Mouse (Mus musculus): Measurements from ENCODE around the gene Ttc39d. TPM values are rescaled to one million over a fixed set of nuclear protein-coding genes. Genes with fewer than 3 reads are reported as not detected.
A peak's percentile ranks its signal among the peaks of the same experiment; 100 is the strongest.
"Not testable (repeated sequence)": the region's sequence is repeated elsewhere in the genome, so short reads cannot be mapped to it uniquely, and the experiment has no call there.

The Ttc39d gene
- polyA plus RNA-seq, 1 experiment from 2014 or later, result not detected

DNA sequence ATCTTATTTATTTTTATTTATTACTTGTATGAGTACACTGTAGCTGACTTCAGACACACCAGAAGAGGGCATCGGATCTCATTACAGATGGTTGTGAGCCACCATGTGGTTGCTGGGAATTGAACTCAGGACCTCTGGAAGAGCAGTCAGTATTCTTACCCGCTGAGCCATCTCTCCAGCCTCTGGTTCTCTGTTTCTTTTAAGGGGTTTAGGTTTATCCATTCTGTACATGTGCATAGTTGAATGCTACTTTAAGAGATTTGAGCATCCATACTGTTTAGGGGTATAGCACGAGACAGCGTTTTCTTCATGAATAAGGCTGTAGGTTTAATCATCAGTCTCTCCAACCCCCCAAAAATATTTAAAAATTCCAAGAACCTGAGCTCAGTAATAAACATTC lies 6.7 kb downstream of the Ttc39d start:
- 89% methylated on average over 4 of the region's 4 CpGs for WGBS
- DNase-seq (ENCODE audit: low spot score, missing footprints); H3K27ac ChIP-seq (ENCODE audit: low read depth, low read length): not testable (repeated sequence)

GRCm38 (mm10) chr17:80220131-80220530 lies 12.9 kb downstream of the Ttc39d start:
- Histone ChIP-seq H3K27ac (ENCODE audit: low read depth, low read length) (no peak overlapping the region), H3K27me3 (ENCODE audit: control insufficient read depth, insufficient read depth, low read length) (no peaks in the 10 kb centered on the region), H3K4me1 (ENCODE audit: control insufficient read depth, insufficient read depth, low read length) (peaks cover 4% of the 10 kb centered on the region), H3K4me3 (ENCODE audit: low read depth, low read length) (no peak overlapping the region), H3K4me2 (no peak overlapping the region), H3K9me3 (ENCODE audit: control insufficient read depth, low read length) (no peaks in the 10 kb centered on the region), H3K36me3 (ENCODE audit: control insufficient read depth, insufficient read depth, low read length) (no peaks in the 10 kb centered on the region), H3K9ac (ENCODE audit: low read length) (no peak overlapping the region)
- no peak for DNase-seq (ENCODE audit: low spot score, missing footprints)
- 81% methylated on average over 2 of the region's 2 CpGs for WGBS
- no peak for ATAC-seq (ENCODE audit: low FRiP score)

More for the DNA sequence above, 6.7 kb downstream of the Ttc39d start:
- not testable (repeated sequence) for H3K4me3 ChIP-seq (ENCODE audit: low read depth, low read length); ATAC-seq (ENCODE audit: low FRiP score); H3K4me1 ChIP-seq (ENCODE audit: control insufficient read depth, insufficient read depth, low read length); H3K36me3 ChIP-seq (ENCODE audit: control insufficient read depth, insufficient read depth, low read length); H3K27me3 ChIP-seq (ENCODE audit: control insufficient read depth, insufficient read depth, low read length); H3K9me3 ChIP-seq (ENCODE audit: control insufficient read depth, low read length); H3K4me2 ChIP-seq; H3K9ac ChIP-seq (ENCODE audit: low read length)

DNA sequence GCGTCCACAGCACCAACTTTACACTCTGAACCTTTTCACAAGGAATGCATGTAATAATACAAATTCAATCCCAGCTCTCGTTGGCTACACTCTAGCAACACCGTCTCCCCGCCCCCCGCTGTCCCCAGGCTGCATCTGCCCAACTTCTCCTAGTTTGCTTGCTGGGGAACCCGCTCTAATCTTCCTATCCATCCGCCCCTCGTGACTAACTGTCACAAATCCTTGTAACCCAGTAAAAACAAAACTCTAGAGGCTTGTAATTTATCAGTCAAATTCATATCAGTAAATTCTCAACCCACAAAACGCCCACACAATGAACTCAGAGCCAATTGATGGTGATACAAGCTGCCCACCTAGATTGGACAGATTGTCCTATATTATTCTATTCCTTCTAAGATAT lies 13.9 kb downstream of the Ttc39d start:
- no peak for ATAC-seq (ENCODE audit: low FRiP score)

DNA sequence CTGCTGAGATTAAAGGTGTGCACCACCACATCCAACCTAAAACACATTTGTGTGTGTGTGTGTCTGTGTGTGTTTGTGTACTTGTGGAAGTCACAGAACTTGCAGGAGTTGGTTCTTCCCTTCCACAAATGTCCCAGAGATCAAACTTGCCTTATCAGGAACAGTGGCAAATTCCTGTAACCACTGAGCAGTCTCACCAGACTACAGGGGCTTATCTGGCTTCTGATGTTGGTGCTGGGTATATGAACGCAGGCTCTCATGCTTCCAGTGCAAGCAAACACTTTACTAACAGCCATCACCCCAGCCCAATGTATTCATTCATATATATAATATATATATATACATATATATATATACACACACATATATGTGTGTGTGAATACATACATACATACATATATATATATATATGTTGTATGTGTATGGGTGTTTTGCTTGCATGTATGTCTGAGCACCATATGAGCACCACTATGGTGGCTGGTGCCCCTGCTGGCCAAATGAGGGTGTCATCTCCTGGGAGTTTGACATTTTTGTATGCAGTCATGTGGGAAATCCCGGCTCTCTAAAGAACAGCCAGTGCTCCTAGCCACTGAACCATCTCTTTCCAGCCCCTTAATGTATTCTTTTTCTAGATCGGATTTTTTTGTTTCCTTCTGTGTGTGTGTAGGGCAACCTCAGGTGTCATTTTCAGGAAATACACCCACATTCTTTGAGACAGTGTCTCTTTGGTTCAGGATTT lies 14.8 kb downstream of the Ttc39d start:
- no peak for DNase-seq (ENCODE audit: low spot score, missing footprints)
- Histone ChIP-seq H3K4me1 (ENCODE audit: control insufficient read depth, insufficient read depth, low read length) (peaks cover 4% of the 10 kb centered on the region), H3K27ac (ENCODE audit: low read depth, low read length) (no peak overlapping the region), H3K4me2 (no peak overlapping the region), H3K27me3 (ENCODE audit: control insufficient read depth, insufficient read depth, low read length) (no peaks in the 10 kb centered on the region), H3K4me3 (ENCODE audit: low read depth, low read length) (no peak overlapping the region), H3K9me3 (ENCODE audit: control insufficient read depth, low read length) (no peaks in the 10 kb centered on the region), H3K36me3 (ENCODE audit: control insufficient read depth, insufficient read depth, low read length) (no peaks in the 10 kb centered on the region), H3K9ac (ENCODE audit: low read length) (no peak overlapping the region)
- WGBS, result 58% methylated on average over 3 of the region's 3 CpGs
- no peak for ATAC-seq (ENCODE audit: low FRiP score)

More for the DNA sequence above, 13.9 kb downstream of the Ttc39d start:
- H3K27ac ChIP-seq (ENCODE audit: low read depth, low read length), result no peak overlapping the region
- H3K36me3 ChIP-seq (ENCODE audit: control insufficient read depth, insufficient read depth, low read length), result no peaks in the 10 kb centered on the region
- H3K9ac ChIP-seq (ENCODE audit: low read length), result no peak overlapping the region
- DNase-seq (ENCODE audit: low spot score, missing footprints), result no peak
- H3K4me1 ChIP-seq (ENCODE audit: control insufficient read depth, insufficient read depth, low read length), result peaks cover 4% of the 10 kb centered on the region
- no peak overlapping the region for H3K4me3 ChIP-seq (ENCODE audit: low read depth, low read length)
- WGBS, result 68% methylated on average over 9 of the region's 9 CpGs
- H3K9me3 ChIP-seq (ENCODE audit: control insufficient read depth, low read length), result no peaks in the 10 kb centered on the region
- H3K27me3 ChIP-seq (ENCODE audit: control insufficient read depth, insufficient read depth, low read length), result no peaks in the 10 kb centered on the region
- H3K4me2 ChIP-seq, result no peak overlapping the region

DNA sequence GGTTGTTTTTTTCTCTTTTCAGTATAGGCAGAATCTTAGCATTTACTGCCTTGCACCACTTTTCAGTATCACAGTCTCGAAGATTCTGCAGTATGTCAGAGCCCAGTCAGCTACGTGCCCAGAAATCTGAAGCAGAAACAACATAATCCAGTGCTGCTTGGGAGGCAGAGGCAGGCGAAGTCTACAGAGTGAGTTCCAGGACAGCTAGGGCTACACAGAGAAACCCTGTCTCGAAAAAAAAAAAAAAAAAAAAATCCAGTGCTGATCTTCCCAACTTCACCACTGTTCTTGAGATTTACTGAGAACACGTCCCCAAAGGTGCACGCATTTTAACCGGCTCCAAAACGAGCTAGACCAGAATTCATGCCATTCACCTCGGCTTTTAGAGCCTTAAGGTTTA lies 16.6 kb downstream of the Ttc39d start:
- peak; percentile 56 for ATAC-seq (ENCODE audit: low FRiP score)
- H3K4me1 ChIP-seq (ENCODE audit: control insufficient read depth, insufficient read depth, low read length), result peaks cover 4% of the 10 kb centered on the region
- no peaks in the 10 kb centered on the region for H3K9me3 ChIP-seq (ENCODE audit: control insufficient read depth, low read length)
- WGBS, result 13% methylated on average over 9 of the region's 9 CpGs
- DNase-seq (ENCODE audit: low spot score, missing footprints), result no peak
- peak overlapping the region; percentile 63 for H3K9ac ChIP-seq (ENCODE audit: low read length)
- H3K4me3 ChIP-seq (ENCODE audit: low read depth, low read length), result peak overlapping the region; percentile 48
- no peaks in the 10 kb centered on the region for H3K27me3 ChIP-seq (ENCODE audit: control insufficient read depth, insufficient read depth, low read length)
- H3K27ac ChIP-seq (ENCODE audit: low read depth, low read length), result no peak overlapping the region
- H3K4me2 ChIP-seq, result peak overlapping the region; percentile 70
- no peaks in the 10 kb centered on the region for H3K36me3 ChIP-seq (ENCODE audit: control insufficient read depth, insufficient read depth, low read length)

- H3K4me2 ChIP-seq, result peak within 1 kb of the TSS; percentile 70
- WGBS, result under 1% methylated on average over 33 of the region's 33 CpGs
- peak within 1 kb of the TSS; percentile 37; the same call in 1 of the 2 replicates for H3K27ac ChIP-seq (ENCODE audit: low read depth, low read length)
- H3K4me3 ChIP-seq (ENCODE audit: low read depth, low read length), result peak within 1 kb of the TSS; percentile 48
- no peaks in the 10 kb centered on the region for H3K36me3 ChIP-seq (ENCODE audit: control insufficient read depth, insufficient read depth, low read length)
- H3K4me1 ChIP-seq (ENCODE audit: control insufficient read depth, insufficient read depth, low read length), result peaks cover 4% of the 10 kb centered on the region
- peak within 1 kb of the TSS; percentile 63 for H3K9ac ChIP-seq (ENCODE audit: low read length)
- DNase-seq (ENCODE audit: low spot score, missing footprints) (peak; percentile 97), ATAC-seq (ENCODE audit: low FRiP score) (peak; percentile 97)
- no peaks in the 10 kb centered on the region for H3K27me3 ChIP-seq (ENCODE audit: control insufficient read depth, insufficient read depth, low read length)
- no peaks in the 10 kb centered on the region for H3K9me3 ChIP-seq (ENCODE audit: control insufficient read depth, low read length)
Observed at GRCm38 (mm10) chr17:80224326-80225116, 17.3 kb downstream of the Ttc39d start, which contains the start of gene Gemin6. Gene Gemin6, plus strand, starts transcription at chr17:80224441.

DNA sequence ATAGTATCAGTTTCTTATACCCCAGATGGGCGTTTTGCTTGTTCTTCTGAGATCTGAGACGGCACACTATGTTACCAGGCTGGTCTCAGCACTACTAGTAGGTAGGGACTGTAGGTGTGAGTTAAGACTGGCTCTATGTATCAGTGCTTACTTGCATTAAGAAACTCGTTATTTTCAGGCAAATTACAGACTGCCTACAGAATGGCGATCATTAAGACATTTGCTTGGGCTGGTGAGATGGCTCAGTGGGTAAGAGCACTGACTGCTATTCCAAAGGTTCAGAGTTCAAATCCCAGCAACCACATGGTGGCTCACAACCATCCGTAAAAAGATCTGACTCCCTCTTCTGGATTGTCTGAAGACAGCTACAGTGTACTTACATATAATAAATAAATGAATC lies 17.9 kb downstream of the Ttc39d start:
- not testable (repeated sequence) for H3K4me1 ChIP-seq (ENCODE audit: control insufficient read depth, insufficient read depth, low read length); H3K9me3 ChIP-seq (ENCODE audit: control insufficient read depth, low read length); H3K27ac ChIP-seq (ENCODE audit: low read depth, low read length); H3K27me3 ChIP-seq (ENCODE audit: control insufficient read depth, insufficient read depth, low read length); H3K36me3 ChIP-seq (ENCODE audit: control insufficient read depth, insufficient read depth, low read length); DNase-seq (ENCODE audit: low spot score, missing footprints)
- peak; percentile 1; the same call in 1 of the 2 replicates for ATAC-seq (ENCODE audit: low FRiP score)
- H3K9ac ChIP-seq (ENCODE audit: low read length), result peak overlapping the region; percentile 63
- 57% methylated on average over 4 of the region's 5 CpGs for WGBS
- peak overlapping the region; percentile 48 for H3K4me3 ChIP-seq (ENCODE audit: low read depth, low read length)
- H3K4me2 ChIP-seq, result peak overlapping the region; percentile 70

DNA sequence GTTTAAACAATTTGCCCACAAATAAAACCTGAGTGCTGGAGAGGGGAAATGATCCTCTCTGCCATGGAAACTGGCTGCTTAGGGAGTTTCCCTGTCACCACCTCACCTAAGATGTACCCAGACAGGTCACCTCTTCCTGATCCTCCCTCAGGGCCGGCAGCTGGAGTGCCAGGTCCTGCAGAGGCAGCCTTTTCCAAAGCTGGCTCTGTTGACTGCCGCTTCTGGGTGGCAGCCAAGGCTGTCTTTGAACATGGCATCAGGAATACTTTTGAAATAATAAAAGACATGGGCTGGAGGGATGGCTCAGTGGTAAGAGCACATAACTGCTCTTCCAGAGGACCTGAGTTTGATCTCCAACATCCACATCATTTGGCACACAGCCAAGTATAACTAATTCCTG lies 22.1 kb downstream of the Ttc39d start:
- 96% methylated on average over 2 of the region's 2 CpGs for WGBS
- ATAC-seq (ENCODE audit: low FRiP score) (no peak), DNase-seq (ENCODE audit: low spot score, missing footprints) (no peak)
- Histone ChIP-seq H3K36me3 (ENCODE audit: control insufficient read depth, insufficient read depth, low read length) (no peaks in the 10 kb centered on the region), H3K27ac (ENCODE audit: low read depth, low read length) (no peak overlapping the region), H3K27me3 (ENCODE audit: control insufficient read depth, insufficient read depth, low read length) (no peaks in the 10 kb centered on the region), H3K4me3 (ENCODE audit: low read depth, low read length) (no peak overlapping the region), H3K4me1 (ENCODE audit: control insufficient read depth, insufficient read depth, low read length) (peaks cover 4% of the 10 kb centered on the region), H3K4me2 (no peak overlapping the region), H3K9me3 (ENCODE audit: control insufficient read depth, low read length) (no peaks in the 10 kb centered on the region), H3K9ac (ENCODE audit: low read length) (no peak overlapping the region)

DNA sequence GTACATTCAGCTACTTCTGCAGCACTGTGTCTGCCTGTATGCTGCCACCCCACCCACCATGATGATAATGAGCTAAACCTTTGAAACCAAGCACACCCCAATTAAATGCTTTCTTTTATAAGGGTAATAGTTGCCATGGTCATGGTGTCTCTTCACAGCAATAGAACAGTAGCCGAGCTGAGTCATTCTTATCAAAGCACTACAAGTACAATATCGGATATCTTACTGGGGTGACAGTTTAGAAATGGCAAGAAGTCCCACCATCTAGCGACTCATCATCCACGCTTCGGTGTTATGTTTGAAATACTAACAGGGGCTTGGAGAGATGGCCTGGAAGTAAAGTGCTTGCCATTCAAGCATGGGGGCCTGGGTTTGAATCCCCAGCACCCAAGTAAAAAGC lies 26.6 kb downstream of the Ttc39d start:
- Histone ChIP-seq H3K9ac (ENCODE audit: low read length) (no peak overlapping the region), H3K9me3 (ENCODE audit: control insufficient read depth, low read length) (no peaks in the 10 kb centered on the region), H3K27ac (ENCODE audit: low read depth, low read length) (no peak overlapping the region), H3K4me3 (ENCODE audit: low read depth, low read length) (no peak overlapping the region), H3K36me3 (ENCODE audit: control insufficient read depth, insufficient read depth, low read length) (0 out of 2 replicates have a peak, but pooled peaks cover 2% of the 10 kb centered on the region), H3K27me3 (ENCODE audit: control insufficient read depth, insufficient read depth, low read length) (no peaks in the 10 kb centered on the region), H3K4me1 (ENCODE audit: control insufficient read depth, insufficient read depth, low read length) (no peaks in the 10 kb centered on the region), H3K4me2 (no peak overlapping the region)
- ATAC-seq (ENCODE audit: low FRiP score) (no peak), DNase-seq (ENCODE audit: low spot score, missing footprints) (no peak)
- WGBS, result 96% methylated on average over 5 of the region's 5 CpGs

Data from midbrain, embryonic 11.5 days (tissue).